Mouse (Mus musculus) MEL (cell line): ENCODE measurements at regions not wholly inside any gene's neighbourhood (a gene's known extent, or its start where the extent isn't known, plus 50 kb on each side); places are given as distances from the start of the nearest gene placed in this dataset.
"Not testable (repeated sequence)": the region's sequence is repeated elsewhere in the genome, so short reads cannot be mapped to it uniquely, and the experiment has no call there.

Experiments
- DNase-seq: peaks from one replicate; pipeline ENCODE4 v3.0.0; 2011; ENCODE audit warnings: low read depth, low spot score
- H3K27ac ChIP-seq: 2 replicates; pipeline ENCODE4 v1.5.1; 2012; ENCODE audit warnings: low read depth, mild to moderate bottlenecking, control low read depth, low read length, moderate library complexity; ENCODE audit not compliant: control insufficient read depth
- H3K27me3 ChIP-seq, 2 experiments: fragments of 150-350 bp in 1 of 2; sonication (generic) in 1 of 2; 2 replicates each; pipeline ENCODE4 v1.6.1; 2012; ENCODE audit warnings: low read length in 2 of 2, mild to moderate bottlenecking in 2 of 2, improper control_type of control experiment in 1 of 2, moderate library complexity in 1 of 2; ENCODE audit not compliant: insufficient read depth in 2 of 2, control insufficient read depth in 1 of 2
- H3K36me3 ChIP-seq, 2 experiments: 2 replicates each; pipeline ENCODE4 v1.6.1; 2012 to 2014; ENCODE audit warnings: low read length in 2 of 2, improper control_type of control experiment in 1 of 2, inconsistent platforms in 1 of 2, mild to moderate bottlenecking in 1 of 2; ENCODE audit not compliant: insufficient read depth in 2 of 2, control insufficient read depth in 1 of 2
- H3K4me1 ChIP-seq, 2 experiments: fragments of 150-350 bp in 1 of 2; sonication (generic) in 1 of 2; 2 replicates each; pipeline ENCODE4 v1.6.1; 2012; ENCODE audit warnings: low read length in 2 of 2, improper control_type of control experiment in 1 of 2, mild to moderate bottlenecking in 1 of 2; ENCODE audit not compliant: insufficient read depth in 2 of 2, control insufficient read depth in 1 of 2
- H3K4me3 ChIP-seq, 2 experiments: fragments of 150-350 bp in 1 of 2; sonication (generic) in 1 of 2; 2 replicates each; pipeline ENCODE4 v1.5.1; 2012; ENCODE audit warnings: low read depth in 2 of 2, low read length in 2 of 2, mild to moderate bottlenecking in 2 of 2, moderate library complexity in 2 of 2, control low read depth in 1 of 2, improper control_type of control experiment in 1 of 2; ENCODE audit not compliant: control insufficient read depth in 1 of 2, insufficient read depth in 1 of 2
- H3K79me2 ChIP-seq: 2 replicates; pipeline ENCODE4 v1.6.1; 2012; ENCODE audit warnings: mild to moderate bottlenecking, low read length, moderate library complexity; ENCODE audit not compliant: control insufficient read depth, poor library complexity, insufficient read depth
- H3K9ac ChIP-seq: 2 replicates; pipeline ENCODE4 v1.6.1; 2012; ENCODE audit warnings: low read depth, mild to moderate bottlenecking, control low read depth, low read length, moderate library complexity; ENCODE audit not compliant: control insufficient read depth, poor library complexity, severe bottlenecking
- H3K9me3 ChIP-seq: fragments of 150-350 bp; sonication (generic); replicated peaks from 2 replicates; pipeline ENCODE4 v1.6.1; 2012; ENCODE audit warnings: mild to moderate bottlenecking, low read length, improper control_type of control experiment, moderate library complexity; ENCODE audit not compliant: insufficient read depth
- CHD1 ChIP-seq: IDR thresholded peaks from 2 replicates; pipeline ENCODE4 v1.6.1; 2012; ENCODE audit warnings: low read depth, mild to moderate bottlenecking, inconsistent platforms, low read length, improper control_type of control experiment
- CHD2 ChIP-seq: IDR thresholded peaks from 2 replicates; pipeline ENCODE4 v1.6.1; 2011; ENCODE audit warnings: low read length, improper control_type of control experiment
- E2F4 ChIP-seq: IDR thresholded peaks from 2 replicates; pipeline ENCODE4 v1.6.1; 2011; ENCODE audit warnings: low read depth, low read length, improper control_type of control experiment, borderline replicate concordance
- ELF1 ChIP-seq: IDR thresholded peaks from 2 replicates; pipeline ENCODE4 v1.6.1; 2014; ENCODE audit warnings: low read depth, mild to moderate bottlenecking, inconsistent platforms, low read length, improper control_type of control experiment, moderate library complexity
- EP300 ChIP-seq, 2 experiments: IDR thresholded peaks; 2 replicates each; pipeline ENCODE4 v1.6.1; 2011; ENCODE audit warnings: improper control_type of control experiment in 2 of 2, low read length in 2 of 2, low read depth in 1 of 2, mild to moderate bottlenecking in 1 of 2
- MAFK ChIP-seq: IDR thresholded peaks from 2 replicates; pipeline ENCODE4 v1.6.1; 2011; ENCODE audit warnings: low read depth, mild to moderate bottlenecking, low read length, improper control_type of control experiment, borderline replicate concordance
- MAX ChIP-seq: IDR thresholded peaks from 2 replicates; pipeline ENCODE4 v1.6.1; 2011; ENCODE audit warnings: low read length, improper control_type of control experiment
- MEF2A ChIP-seq: IDR thresholded peaks from 2 replicates; pipeline ENCODE4 v1.6.1; 2014; ENCODE audit warnings: low read depth, mild to moderate bottlenecking, inconsistent platforms, low read length, improper control_type of control experiment; ENCODE audit not compliant: poor library complexity, insufficient replicate concordance, severe bottlenecking; ENCODE audit errors: extremely low read depth
- NELFE ChIP-seq: IDR thresholded peaks from 2 replicates; pipeline ENCODE4 v1.6.1; 2011; ENCODE audit warnings: low read depth, low read length, improper control_type of control experiment
- SIN3A ChIP-seq: IDR thresholded peaks from 2 replicates; pipeline ENCODE4 v1.6.1; 2012; ENCODE audit warnings: low read length, improper control_type of control experiment, inconsistent platforms
- SMC3 ChIP-seq: IDR thresholded peaks from 2 replicates; pipeline ENCODE4 v1.6.1; 2011; ENCODE audit warnings: low read depth, low read length, improper control_type of control experiment
- TAL1 ChIP-seq: IDR thresholded peaks from 2 replicates; pipeline ENCODE4 v1.6.1; 2012; ENCODE audit warnings: mild to moderate bottlenecking, inconsistent platforms, low read length, moderate library complexity, mixed read lengths
- TCF12 ChIP-seq: IDR thresholded peaks from 2 replicates; pipeline ENCODE4 v1.6.1; 2014; ENCODE audit warnings: low read depth, mild to moderate bottlenecking, inconsistent platforms, low read length, improper control_type of control experiment, moderate library complexity
- USF2 ChIP-seq, 2 experiments: IDR thresholded peaks; 2 replicates each; pipeline ENCODE4 v1.6.1; 2011 to 2012; ENCODE audit warnings: improper control_type of control experiment in 2 of 2, low read length in 2 of 2, borderline replicate concordance in 1 of 2, inconsistent platforms in 1 of 2, low read depth in 1 of 2, mild to moderate bottlenecking in 1 of 2; ENCODE audit not compliant: insufficient read depth in 1 of 2
- ZC3H11A ChIP-seq: IDR thresholded peaks from 2 replicates; pipeline ENCODE4 v1.6.1; 2012; ENCODE audit warnings: low read depth, mild to moderate bottlenecking, inconsistent platforms, low read length, improper control_type of control experiment
- ZKSCAN1 ChIP-seq: IDR thresholded peaks from 2 replicates; pipeline ENCODE4 v1.6.1; 2012; ENCODE audit warnings: low read depth, mild to moderate bottlenecking, inconsistent platforms, low read length, improper control_type of control experiment, moderate library complexity
- ZMIZ1 ChIP-seq: IDR thresholded peaks from 2 replicates; pipeline ENCODE4 v1.6.1; 2012; ENCODE audit warnings: low read depth, mild to moderate bottlenecking, inconsistent platforms, low read length, improper control_type of control experiment, moderate library complexity

GRCm38 (mm10) chr6:103809986-103810341 is 299.6 kb downstream of the Chl1 start:
- H3K4me3 ChIP-seq, result no peak overlapping the region
- H3K9me3 ChIP-seq, result no peaks in the 10 kb centered on the region
- DNase-seq, result no peak
- no peaks in the 10 kb centered on the region for H3K36me3 ChIP-seq
- H3K4me1 ChIP-seq, result no peaks in the 10 kb centered on the region
- no peaks in the 10 kb centered on the region for H3K79me2 ChIP-seq
- H3K9ac ChIP-seq, result no peak overlapping the region
- no peaks in the 10 kb centered on the region for H3K27me3 ChIP-seq
- no peak overlapping the region for H3K27ac ChIP-seq
- TF ChIP-seq SIN3A (no peak), TAL1 (no peak), NELFE (no peak), SMC3 (no peak), MAX (no peak), TCF12 (no peak), ZMIZ1 (no peak), MAFK (no peak), CHD2 (no peak), ZC3H11A (no peak), USF2 (IDR thresholded peaks at IDR 0.05; ENCODE audit: borderline replicate concordance in 1 of 2, insufficient read depth in 1 of 2, low read depth in 1 of 2, low read length in 2 of 2) (no peak), E2F4 (no peak), ELF1 (no peak), ZKSCAN1 (no peak)

GRCm38 (mm10) chr6:103810342-103811001 is 300.1 kb downstream of the Chl1 start:
- Histone ChIP-seq H3K4me1 (no peaks in the 10 kb centered on the region), H3K36me3 (no peaks in the 10 kb centered on the region), H3K79me2 (no peaks in the 10 kb centered on the region), H3K4me3 (no peak overlapping the region), H3K9ac (no peak overlapping the region), H3K27ac (no peak overlapping the region), H3K9me3 (no peaks in the 10 kb centered on the region), H3K27me3 (no peaks in the 10 kb centered on the region)
- no peak for DNase-seq
- no peak for TF ChIP-seq EP300 (IDR thresholded peaks at IDR 0.05; ENCODE audit: low read depth in 1 of 2, low read length in 2 of 2)
- no peak for TF ChIP-seq CHD1
- no peak for TF ChIP-seq MEF2A
- no peak for TF ChIP-seq ZKSCAN1
- no peak for TF ChIP-seq ZC3H11A

- peak; percentile 3 for DNase-seq
- H3K9me3 ChIP-seq, H3K79me2 ChIP-seq, H3K9ac ChIP-seq, H3K27ac ChIP-seq, H3K36me3 ChIP-seq, H3K4me1 ChIP-seq, H3K4me3 ChIP-seq, H3K27me3 ChIP-seq: not testable (repeated sequence)
Observed at GRCm38 (mm10) chr6:103816396-103816795, 306.0 kb downstream of the Chl1 start.
